Mouse (Mus musculus): Measurements from ENCODE around the gene Mindy4. TPM values are rescaled to one million over a fixed set of nuclear protein-coding genes. Genes with fewer than 3 reads are reported as not detected.
"Not testable (repeated sequence)": the region's sequence is repeated elsewhere in the genome, so short reads cannot be mapped to it uniquely, and the experiment has no call there.

Mindy4 gene
- polyA plus RNA-seq, 1 experiment, result 1.0 TPM

- H3K27me3 ChIP-seq (ENCODE audit: control insufficient read depth, insufficient read depth, low read length), result no peaks in the 10 kb centered on the region
- no peak for DNase-seq (ENCODE audit: low read depth in 1 of 2, low spot score in 2 of 2)
- H3K27ac ChIP-seq (ENCODE audit: insufficient read depth, low read length), result no peak overlapping the region
- H3K4me3 ChIP-seq (ENCODE audit: extremely low read depth, insufficient read depth, insufficient read length), result no peak overlapping the region
- TF ChIP-seq CTCF (IDR thresholded peaks at IDR 0.05; ENCODE audit: extremely low read depth, insufficient read depth, insufficient read length, insufficient replicate concordance) (no peak), POLR2A (IDR thresholded peaks at IDR 0.05; ENCODE audit: low read depth, low read length) (no peak)
- H3K4me1 ChIP-seq (ENCODE audit: control insufficient read depth, insufficient read depth, insufficient read length), result no peaks in the 10 kb centered on the region
- H3K36me3 ChIP-seq (ENCODE audit: control insufficient read depth, insufficient read depth, low read length), result no peaks in the 10 kb centered on the region
- 85% methylated on average over 7 of the region's 7 CpGs for WGBS
Measured at GRCm38 (mm10) chr6:55179560-55179959, 23.6 kb upstream of the Mindy4 start.

DNA sequence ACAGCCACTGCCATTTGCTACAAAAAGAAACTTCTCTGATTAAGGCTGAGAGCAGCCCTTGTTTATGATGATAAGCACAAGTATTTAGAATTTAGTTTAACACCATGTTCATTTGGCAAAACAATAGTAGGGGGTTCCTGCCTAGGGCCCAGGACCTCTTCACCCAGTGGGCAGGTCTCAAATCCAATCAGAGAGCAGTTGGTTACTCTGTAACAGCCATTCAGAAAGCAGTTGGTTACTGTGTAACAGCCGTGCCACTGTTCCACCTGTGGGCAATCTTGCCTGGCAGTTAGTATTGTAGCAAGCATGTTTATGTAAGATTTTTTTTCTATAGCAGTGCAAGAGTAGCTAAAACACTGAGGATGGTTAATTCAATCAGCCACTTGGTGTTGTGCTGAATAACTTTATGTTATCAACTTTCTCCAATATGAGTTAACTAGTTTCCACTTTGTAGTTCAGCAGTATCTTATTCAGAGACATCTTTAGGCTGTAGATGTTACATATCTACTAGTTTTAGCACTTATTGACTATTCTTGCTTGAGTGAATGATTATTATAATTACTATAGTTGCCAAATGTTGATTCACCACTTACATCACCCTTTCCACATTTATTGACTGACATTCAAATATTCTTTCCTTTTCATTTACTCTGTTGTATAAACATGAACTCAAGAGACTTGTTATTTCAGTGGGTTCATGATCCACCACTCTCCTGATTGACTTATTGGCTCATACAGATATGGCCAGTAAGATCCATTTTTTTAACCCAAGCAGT lies 20.3 kb upstream of the Mindy4 start:
- no peak overlapping the region for H3K27ac ChIP-seq (ENCODE audit: insufficient read depth, low read length)
- DNase-seq (ENCODE audit: low read depth in 1 of 2, low spot score in 2 of 2), result no peak

GRCm38 (mm10) chr6:55187827-55188226 lies 15.4 kb upstream of the Mindy4 start:
- H3K4me3 ChIP-seq (ENCODE audit: extremely low read depth, insufficient read depth, insufficient read length); DNase-seq (ENCODE audit: low read depth in 1 of 2, low spot score in 2 of 2); H3K36me3 ChIP-seq (ENCODE audit: control insufficient read depth, insufficient read depth, low read length); H3K27ac ChIP-seq (ENCODE audit: insufficient read depth, low read length); H3K4me1 ChIP-seq (ENCODE audit: control insufficient read depth, insufficient read depth, insufficient read length); H3K27me3 ChIP-seq (ENCODE audit: control insufficient read depth, insufficient read depth, low read length): not testable (repeated sequence)
- WGBS, result 94% methylated on average over 17 of the region's 17 CpGs

More for the DNA sequence above, 20.3 kb upstream of the Mindy4 start:
- no peak for TF ChIP-seq CTCF (IDR thresholded peaks at IDR 0.05; ENCODE audit: extremely low read depth, insufficient read depth, insufficient read length, insufficient replicate concordance)
- no peak for TF ChIP-seq POLR2A (IDR thresholded peaks at IDR 0.05; ENCODE audit: low read depth, low read length)
- H3K27me3 ChIP-seq (ENCODE audit: control insufficient read depth, insufficient read depth, low read length), result no peaks in the 10 kb centered on the region
- 75% methylated on average over 1 of the region's 1 CpGs for WGBS
- no peak overlapping the region for H3K4me3 ChIP-seq (ENCODE audit: extremely low read depth, insufficient read depth, insufficient read length)
- H3K36me3 ChIP-seq (ENCODE audit: control insufficient read depth, insufficient read depth, low read length), result no peaks in the 10 kb centered on the region
- no peaks in the 10 kb centered on the region for H3K4me1 ChIP-seq (ENCODE audit: control insufficient read depth, insufficient read depth, insufficient read length)

GRCm38 (mm10) chr6:55189406-55189805 lies 13.8 kb upstream of the Mindy4 start:
- Histone ChIP-seq H3K4me1 (ENCODE audit: control insufficient read depth, insufficient read depth, insufficient read length) (no peaks in the 10 kb centered on the region), H3K27ac (ENCODE audit: insufficient read depth, low read length) (no peak overlapping the region), H3K36me3 (ENCODE audit: control insufficient read depth, insufficient read depth, low read length) (no peaks in the 10 kb centered on the region), H3K4me3 (ENCODE audit: extremely low read depth, insufficient read depth, insufficient read length) (no peak overlapping the region), H3K27me3 (ENCODE audit: control insufficient read depth, insufficient read depth, low read length) (no peaks in the 10 kb centered on the region)
- TF ChIP-seq POLR2A (IDR thresholded peaks at IDR 0.05; ENCODE audit: low read depth, low read length) (no peak), CTCF (IDR thresholded peaks at IDR 0.05; ENCODE audit: extremely low read depth, insufficient read depth, insufficient read length, insufficient replicate concordance) (no peak)
- no peak for DNase-seq (ENCODE audit: low read depth in 1 of 2, low spot score in 2 of 2)

GRCm38 (mm10) chr6:55191537-55191936 lies 11.6 kb upstream of the Mindy4 start:
- H3K36me3 ChIP-seq (ENCODE audit: control insufficient read depth, insufficient read depth, low read length), result no peaks in the 10 kb centered on the region
- no peak for DNase-seq (ENCODE audit: low read depth in 1 of 2, low spot score in 2 of 2)
- WGBS, result 72% methylated on average over 4 of the region's 4 CpGs
- no peaks in the 10 kb centered on the region for H3K27me3 ChIP-seq (ENCODE audit: control insufficient read depth, insufficient read depth, low read length)
- no peak overlapping the region for H3K27ac ChIP-seq (ENCODE audit: insufficient read depth, low read length)
- no peaks in the 10 kb centered on the region for H3K4me1 ChIP-seq (ENCODE audit: control insufficient read depth, insufficient read depth, insufficient read length)
- no peak for TF ChIP-seq CTCF (IDR thresholded peaks at IDR 0.05; ENCODE audit: extremely low read depth, insufficient read depth, insufficient read length, insufficient replicate concordance)
- no peak for TF ChIP-seq POLR2A (IDR thresholded peaks at IDR 0.05; ENCODE audit: low read depth, low read length)
- no peak overlapping the region for H3K4me3 ChIP-seq (ENCODE audit: extremely low read depth, insufficient read depth, insufficient read length)

DNA sequence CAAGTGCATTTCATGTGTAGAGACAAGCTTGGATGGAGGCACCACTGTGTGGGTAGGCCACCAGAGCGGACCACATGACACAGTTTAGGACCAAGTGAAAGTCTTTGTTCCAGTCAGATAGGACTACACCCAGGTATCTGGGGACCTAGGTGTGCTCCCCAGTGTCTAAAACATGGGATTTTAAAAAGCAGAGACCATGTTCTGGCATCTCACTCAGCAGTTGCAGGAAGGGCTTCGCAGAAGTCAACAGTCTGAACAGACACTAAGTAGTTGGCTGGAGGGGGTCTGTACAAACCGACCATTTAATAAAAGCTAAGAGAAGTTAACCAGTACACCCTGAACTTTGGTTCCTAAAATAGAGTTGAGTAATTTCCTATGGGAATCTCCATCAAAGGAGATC lies 10.0 kb upstream of the Mindy4 start:
- Histone ChIP-seq H3K27me3 (ENCODE audit: control insufficient read depth, insufficient read depth, low read length) (no peaks in the 10 kb centered on the region), H3K4me1 (ENCODE audit: control insufficient read depth, insufficient read depth, insufficient read length) (no peaks in the 10 kb centered on the region), H3K4me3 (ENCODE audit: extremely low read depth, insufficient read depth, insufficient read length) (no peak overlapping the region), H3K36me3 (ENCODE audit: control insufficient read depth, insufficient read depth, low read length) (no peaks in the 10 kb centered on the region), H3K27ac (ENCODE audit: insufficient read depth, low read length) (no peak overlapping the region)
- WGBS, result 90% methylated on average over 3 of the region's 3 CpGs
- TF ChIP-seq POLR2A (IDR thresholded peaks at IDR 0.05; ENCODE audit: low read depth, low read length), result no peak
- no peak for TF ChIP-seq CTCF (IDR thresholded peaks at IDR 0.05; ENCODE audit: extremely low read depth, insufficient read depth, insufficient read length, insufficient replicate concordance)
- DNase-seq (ENCODE audit: low read depth in 1 of 2, low spot score in 2 of 2), result no peak

DNA sequence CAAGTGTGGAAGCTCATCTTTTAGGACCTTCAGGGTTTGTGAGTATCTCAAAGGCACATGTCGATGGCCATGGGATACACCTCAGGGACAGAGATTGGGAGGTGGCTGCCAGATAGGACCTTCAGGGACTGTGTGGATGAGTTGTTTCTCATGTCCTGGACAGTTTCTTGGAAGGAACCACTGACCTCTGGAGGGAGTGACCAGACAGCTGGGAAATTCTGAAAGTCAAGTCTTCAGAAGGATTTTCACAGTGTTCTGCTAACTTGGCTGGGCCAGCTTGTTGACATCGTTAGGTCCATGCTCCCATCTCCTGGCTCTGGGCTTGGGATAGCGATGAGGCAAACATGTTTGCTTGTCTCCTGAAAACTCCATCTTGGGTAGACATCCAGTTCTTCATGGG lies 4.1 kb upstream of the Mindy4 start:
- 91% methylated on average over 3 of the region's 3 CpGs for WGBS
- no peak for TF ChIP-seq CTCF (IDR thresholded peaks at IDR 0.05; ENCODE audit: extremely low read depth, insufficient read depth, insufficient read length, insufficient replicate concordance)
- TF ChIP-seq POLR2A (IDR thresholded peaks at IDR 0.05; ENCODE audit: low read depth, low read length), result no peak

More for the DNA sequence above, 4.1 kb upstream of the Mindy4 start:
- Histone ChIP-seq H3K27ac (ENCODE audit: insufficient read depth, low read length) (no peak overlapping the region), H3K27me3 (ENCODE audit: control insufficient read depth, insufficient read depth, low read length) (no peaks in the 10 kb centered on the region), H3K4me3 (ENCODE audit: extremely low read depth, insufficient read depth, insufficient read length) (no peak overlapping the region), H3K36me3 (ENCODE audit: control insufficient read depth, insufficient read depth, low read length) (no peaks in the 10 kb centered on the region), H3K4me1 (ENCODE audit: control insufficient read depth, insufficient read depth, insufficient read length) (no peaks in the 10 kb centered on the region)
- DNase-seq (ENCODE audit: low read depth in 1 of 2, low spot score in 2 of 2), result no peak
